In the genomic region with DNA sequence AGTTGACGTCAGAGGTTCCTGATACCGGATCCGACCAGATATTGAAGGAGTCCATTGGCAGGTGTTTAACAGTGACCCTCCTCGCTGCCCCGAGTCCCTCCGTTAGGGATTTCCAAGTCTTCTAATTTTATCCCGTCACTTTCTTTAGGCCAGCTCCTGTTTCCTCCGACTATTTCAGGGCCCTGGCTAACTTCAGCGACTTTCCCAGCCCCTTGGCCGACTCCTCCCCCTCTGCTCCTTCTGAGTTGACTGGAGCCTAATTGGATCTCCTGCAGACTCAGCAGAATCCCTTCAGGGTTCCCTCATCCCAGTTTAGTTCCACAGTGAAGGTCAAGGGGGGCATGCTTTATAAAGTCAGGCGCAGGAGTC, we compare ENCODE assay signal across 8 mouse cellular contexts. TPM values are rescaled to one million over a fixed set of nuclear protein-coding genes. Genes with fewer than 3 reads are reported as not detected.
DNase-seq lines count a peak whose midpoint lies in the region; ATAC-seq lines count a peak whose summit lies in the region.

No protein-coding gene starts in this region.

- H3K36me3 ChIP-seq in kidney, embryonic 15.5 days, result no peaks in the 10 kb centered on the region
- no peaks in the 10 kb centered on the region for H3K36me3 ChIP-seq in midbrain, embryonic 13.5 days

- WGBS in kidney, embryonic 15.5 days, result under 1% methylated on average over 11 of the region's 11 CpGs
- under 1% methylated on average over 11 of the region's 11 CpGs for WGBS in midbrain, embryonic 13.5 days

- H3K27me3 ChIP-seq in kidney, embryonic 15.5 days, result peaks cover 3% of the 10 kb centered on the region; the same call in 1 of the 2 replicates
- peaks cover 18% of the 10 kb centered on the region for H3K27me3 ChIP-seq in midbrain, embryonic 13.5 days

- H3K4me3 ChIP-seq in brown adipose tissue, adult 24 weeks (ENCODE audit: insufficient read depth, low read depth, low read length), result peak overlapping the region; percentile 41
- H3K4me3 ChIP-seq in kidney, embryonic 15.5 days (replicated peaks), result peak overlapping the region; percentile 58
- peak overlapping the region; percentile 61 for H3K4me3 ChIP-seq in midbrain, embryonic 13.5 days (replicated peaks)

- H3K27ac ChIP-seq in brown adipose tissue, adult 24 weeks (replicated peaks; ENCODE audit: low read depth, low read length), result no peak overlapping the region
- H3K27ac ChIP-seq in kidney, embryonic 15.5 days, result peak overlapping the region; percentile 87
- H3K27ac ChIP-seq in midbrain, embryonic 13.5 days, result 0 out of 2 replicates have a peak overlapping the region, but pooled peaks have one; percentile 56

- DNase-seq in 3T3-L1 (ENCODE audit: low read depth, low spot score), result peak; percentile 64
- DNase-seq in gastrocnemius, postnatal 25 days, result peak; percentile 58
- DNase-seq in urinary bladder, adult 18-20 months (ENCODE audit: low spot score in 2 of 2), result no peak
- DNase-seq in natural killer cell, adult 2 months (ENCODE audit: low spot score in 2 of 2), result no peak
- DNase-seq in spleen, adult 18-20 months, result no peak

- H3K4me2 ChIP-seq in kidney, embryonic 15.5 days, result peak overlapping the region; percentile 96
- peak overlapping the region; percentile 95 for H3K4me2 ChIP-seq in midbrain, embryonic 13.5 days (replicated peaks)

- no peaks in the 10 kb centered on the region for H3K9me3 ChIP-seq in kidney, embryonic 15.5 days (replicated peaks)
- no peaks in the 10 kb centered on the region for H3K9me3 ChIP-seq in midbrain, embryonic 13.5 days

- H3K9ac ChIP-seq in kidney, embryonic 15.5 days, result peak overlapping the region; percentile 64
- peak overlapping the region; percentile 82 for H3K9ac ChIP-seq in midbrain, embryonic 13.5 days (replicated peaks)

- peak; percentile 81 for ATAC-seq in kidney, embryonic 15.5 days (replicated peaks; ENCODE audit: low FRiP score)
- ATAC-seq in midbrain, embryonic 13.5 days, result peak; percentile 55

- H3K4me1 ChIP-seq in brown adipose tissue, adult 24 weeks (ENCODE audit: control insufficient read depth, insufficient read depth, insufficient read length, low read length), result no peaks in the 10 kb centered on the region
- H3K4me1 ChIP-seq in kidney, embryonic 15.5 days, result peaks cover 24% of the 10 kb centered on the region
- peaks cover 19% of the 10 kb centered on the region for H3K4me1 ChIP-seq in midbrain, embryonic 13.5 days (replicated peaks)

RNA-seq across cellular contexts. Expression of a gene that starts 1.5 kb away (rescaled TPM):
- not detected in 2 replicates for polyA plus RNA-seq in brown adipose tissue, adult 24 weeks (2012; ENCODE audit: insufficient read depth, insufficient read length, missing spikeins)
- total RNA-seq in gastrocnemius, postnatal 25 days (2021), result 1 to 10 TPM; 5.1 to 7.1 TPM
- 11.6 and 12.4 TPM in 2 replicates for polyA plus RNA-seq in kidney, embryonic 15.5 days (2015; fragmentation: Nextera tagmentation; extraction: Ambion mirVana)
- 12.3 and 14.1 TPM in 2 replicates for polyA plus RNA-seq in midbrain, embryonic 13.5 days (2015; fragmentation: Nextera tagmentation; extraction: Ambion mirVana)

Comparison
In these comparisons a context has a peak if more than half of its experiments do, and no peak if none do; other contexts are left out.
1. DNase-seq: peak in 3T3-L1 (single experiment) and gastrocnemius, postnatal 25 days (single experiment); none in urinary bladder, adult 18-20 months (0 of 2), natural killer cell, adult 2 months (0 of 2) and spleen, adult 18-20 months (0 of 2).
2. RNA of a gene that starts 1.5 kb away (polyA plus RNA-seq): 12.3 to 14.1 TPM in midbrain, embryonic 13.5 days and 11.6 to 12.4 TPM in kidney, embryonic 15.5 days; not detected in brown adipose tissue, adult 24 weeks; every median in the first group is over 10 times any median in the second.
3. Peak in every context shown above with its lines, with median percentiles within 50 percentile points of each other: H3K4me3 ChIP-seq.